Mouse (Mus musculus) splenic B cell, adult 2 months (primary cell): Measurements from ENCODE around the gene Zfp775.

Experiments
- DNase-seq: peaks from one replicate; pipeline ENCODE4 v3.0.0-alpha.2; 2011; ENCODE audit warnings: low read depth, low spot score
- H3K27me3 ChIP-seq: 2 replicates; pipeline ENCODE4 v1.6.1; 2012; ENCODE audit warnings: mild to moderate bottlenecking, low read length, moderate library complexity, mixed read lengths; ENCODE audit not compliant: control insufficient read depth, poor library complexity, insufficient read depth, severe bottlenecking
- H3K36me3 ChIP-seq: 2 replicates; pipeline ENCODE4 v1.6.1; 2012; ENCODE audit warnings: mild to moderate bottlenecking, low read length, moderate library complexity, mixed read lengths; ENCODE audit not compliant: control insufficient read depth, poor library complexity, insufficient read depth, severe bottlenecking

Zfp775 gene

GRCm38 (mm10) chr6:48573280-48573679 is 28.6 kb upstream of the Zfp775 start:
- no peaks in the 10 kb centered on the region for H3K36me3 ChIP-seq
- no peak for DNase-seq

GRCm38 (mm10) chr6:48573981-48574380 is 27.9 kb upstream of the Zfp775 start:
- Histone ChIP-seq H3K36me3 (no peaks in the 10 kb centered on the region), H3K27me3 (no peaks in the 10 kb centered on the region)
- no peak for DNase-seq

More at GRCm38 (mm10) chr6:48573280-48573679, 28.6 kb upstream of the Zfp775 start:
- H3K27me3 ChIP-seq: no peaks in the 10 kb centered on the region

GRCm38 (mm10) chr6:48578736-48579135 is 23.1 kb upstream of the Zfp775 start:
- no peaks in the 10 kb centered on the region for H3K27me3 ChIP-seq
- DNase-seq: no peak
- no peaks in the 10 kb centered on the region for H3K36me3 ChIP-seq

- H3K36me3 ChIP-seq: no peaks in the 10 kb centered on the region
- no peaks in the 10 kb centered on the region for H3K27me3 ChIP-seq
- DNase-seq: no peak
Measured at GRCm38 (mm10) chr6:48579215-48579648, 22.6 kb upstream of the Zfp775 start.

GRCm38 (mm10) chr6:48581257-48581656 is 20.6 kb upstream of the Zfp775 start:
- Histone ChIP-seq H3K27me3 (no peaks in the 10 kb centered on the region), H3K36me3 (no peaks in the 10 kb centered on the region)
- no peak for DNase-seq

- DNase-seq: peak; percentile 81
- H3K36me3 ChIP-seq: no peaks in the 10 kb centered on the region
Measured at GRCm38 (mm10) chr6:48582037-48582436, 19.8 kb upstream of the Zfp775 start.

GRCm38 (mm10) chr6:48589194-48589750 is 12.6 kb upstream of the Zfp775 start, which contains the start of gene Gm45021:
Gene Gm45021 (plus strand): TSS chr6:48589610.
- Histone ChIP-seq H3K36me3 (no peaks in the 10 kb centered on the region), H3K27me3 (no peaks in the 10 kb centered on the region)
- DNase-seq: no peak

More at GRCm38 (mm10) chr6:48582037-48582436, 19.8 kb upstream of the Zfp775 start:
- H3K27me3 ChIP-seq: no peaks in the 10 kb centered on the region

- no peak for DNase-seq
- no peaks in the 10 kb centered on the region for H3K36me3 ChIP-seq
- no peaks in the 10 kb centered on the region for H3K27me3 ChIP-seq
Measured at GRCm38 (mm10) chr6:48591221-48591845, 10.5 kb upstream of the Zfp775 start.

- no peaks in the 10 kb centered on the region for H3K36me3 ChIP-seq
- no peak for DNase-seq
- H3K27me3 ChIP-seq: no peaks in the 10 kb centered on the region
Measured at GRCm38 (mm10) chr6:48591871-48592270, 10.0 kb upstream of the Zfp775 start.

GRCm38 (mm10) chr6:48593158-48594042 is 8.5 kb upstream of the Zfp775 start, which contains the start of the genes Repin1 and Gm44965:
Gene Repin1 (plus strand): TSS chr6:48593883.
Gene Gm44965 (plus strand): TSS chr6:48593941.
- Histone ChIP-seq H3K27me3 (no peaks in the 10 kb centered on the region), H3K36me3 (no peaks in the 10 kb centered on the region)
- peak; percentile 74 for DNase-seq

- no peak for DNase-seq
- Histone ChIP-seq H3K27me3 (no peaks in the 10 kb centered on the region), H3K36me3 (no peaks in the 10 kb centered on the region)
Measured at GRCm38 (mm10) chr6:48594043-48594738, 7.7 kb upstream of the Zfp775 start.

- DNase-seq: no peak
- Histone ChIP-seq H3K27me3 (no peaks in the 10 kb centered on the region), H3K36me3 (no peaks in the 10 kb centered on the region)
Measured at GRCm38 (mm10) chr6:48595278-48595677, 6.6 kb upstream of the Zfp775 start.

- H3K27me3 ChIP-seq: no peaks in the 10 kb centered on the region
- DNase-seq: no peak
- no peaks in the 10 kb centered on the region for H3K36me3 ChIP-seq
Measured at GRCm38 (mm10) chr6:48596545-48597232, 5.2 kb upstream of the Zfp775 start.

- DNase-seq: no peak
- Histone ChIP-seq H3K36me3 (no peaks in the 10 kb centered on the region), H3K27me3 (no peaks in the 10 kb centered on the region)
Measured at GRCm38 (mm10) chr6:48597233-48597625, 4.6 kb upstream of the Zfp775 start.
